Mouse (Mus musculus): ENCODE measurements around the gene Ap4e1. TPM values are rescaled to one million over a fixed set of nuclear protein-coding genes. Genes with fewer than 3 reads are reported as not detected.

The Ap4e1 gene
- polyA plus RNA-seq (2017; shearing (Covaris generic)), result 10.9 TPM

GRCm38 (mm10) chr2:127008469-127008998, at the start of gene Ap4e1:
Gene Ap4e1, plus strand, starts transcription at chr2:127008717.

GRCm38 (mm10) chr2:127070435-127070841, 61.9 kb downstream of the Ap4e1 start, which contains the start of gene Blvra:
Gene Blvra, plus strand, starts transcription at chr2:127070665.

Other genes starting within 250 kb of the Ap4e1 start
- 2.8 TPM for gene Usp50, start 225.2 kb upstream of the Ap4e1 start, polyA plus RNA-seq (2017; shearing (Covaris generic))
- gene Trpm7, start 132.5 kb upstream of the Ap4e1 start, polyA plus RNA-seq (2017; shearing (Covaris generic)), result 58.4 TPM
- 50.2 TPM for gene Sppl2a, start 75.5 kb upstream of the Ap4e1 start, polyA plus RNA-seq (2017; shearing (Covaris generic))
- gene Blvra, start 61.9 kb downstream of the Ap4e1 start, polyA plus RNA-seq (2017; shearing (Covaris generic)), result 50.8 TPM
- gene Ncaph, start 125.2 kb downstream of the Ap4e1 start, polyA plus RNA-seq (2017; shearing (Covaris generic)), result 2.9 TPM
- 3.5 TPM for gene Itpripl1, start 134.7 kb downstream of the Ap4e1 start, polyA plus RNA-seq (2017; shearing (Covaris generic))
- gene 1810024B03Rik, start 199.6 kb downstream of the Ap4e1 start, polyA plus RNA-seq (2017; shearing (Covaris generic)), result 0.59 TPM
- 90.0 TPM for gene Snrnp200, start 199.7 kb downstream of the Ap4e1 start, polyA plus RNA-seq (2017; shearing (Covaris generic))
- gene Ciao1, start 239.1 kb downstream of the Ap4e1 start, polyA plus RNA-seq (2017; shearing (Covaris generic)), result 59.5 TPM
- gene Tmem127, start 239.2 kb downstream of the Ap4e1 start, polyA plus RNA-seq (2017; shearing (Covaris generic)), result 31.5 TPM

Data from effector memory CD4-positive, alpha-beta T cell, adult 7 months (primary cell).